Mouse (Mus musculus) stomach, postnatal 0 days (tissue): ENCODE results near the gene Nfib.

Experiments
- CTCF ChIP-seq: IDR thresholded peaks from 2 replicates; pipeline ENCODE4 v1.5.1; 2016; ENCODE audit warnings: antibody characterized with exemption, low read depth, mild to moderate bottlenecking, moderate library complexity
- EP300 ChIP-seq: optimal IDR thresholded peaks from 2 replicates; pipeline ENCODE3; 2016; ENCODE audit warnings: antibody characterized with exemption

DNA sequence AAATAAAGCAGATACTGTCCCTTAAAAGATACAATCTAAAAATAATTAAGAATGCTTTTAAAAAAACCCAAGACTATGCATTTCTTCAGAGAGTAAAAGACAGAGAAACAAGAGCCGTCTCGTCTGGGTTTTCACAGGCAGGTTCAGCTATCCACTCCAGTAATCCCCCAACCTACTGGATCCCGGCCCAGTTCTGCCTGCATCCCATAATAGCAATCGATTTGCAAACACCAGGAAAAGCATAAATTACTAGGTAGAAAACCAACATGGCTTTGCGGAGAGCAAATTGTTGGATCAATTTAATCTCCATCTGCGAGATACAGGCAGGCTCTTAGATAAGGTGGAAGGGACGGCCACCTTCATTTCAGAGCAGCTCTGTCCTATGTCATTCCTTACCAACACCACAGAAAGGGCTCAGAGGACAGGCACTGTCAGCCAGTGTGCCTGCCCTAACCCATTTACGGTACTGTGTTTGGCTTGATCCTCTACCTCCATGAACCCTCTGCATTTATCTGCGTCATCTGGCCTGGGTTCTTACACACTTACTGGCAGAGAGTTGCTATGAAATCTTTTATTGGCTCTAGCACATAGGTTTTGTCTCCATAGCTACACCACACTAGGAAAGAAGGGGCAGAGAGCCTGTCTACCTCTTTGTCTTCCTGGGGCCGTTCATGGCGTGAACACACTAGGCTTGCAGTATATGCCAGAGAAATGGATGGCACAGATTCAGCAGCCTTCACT lies 321.4 kb downstream of the Nfib start:
- no peak for TF ChIP-seq CTCF
- TF ChIP-seq EP300: no peak
